Mouse (Mus musculus): Measurements from ENCODE around the gene Kcnj10. TPM values are rescaled to one million over a fixed set of nuclear protein-coding genes. Genes with fewer than 3 reads are reported as not detected.

Gene Kcnj10
- polyA plus RNA-seq, 1 experiment from 2014 or later: 0.73 TPM

DNA sequence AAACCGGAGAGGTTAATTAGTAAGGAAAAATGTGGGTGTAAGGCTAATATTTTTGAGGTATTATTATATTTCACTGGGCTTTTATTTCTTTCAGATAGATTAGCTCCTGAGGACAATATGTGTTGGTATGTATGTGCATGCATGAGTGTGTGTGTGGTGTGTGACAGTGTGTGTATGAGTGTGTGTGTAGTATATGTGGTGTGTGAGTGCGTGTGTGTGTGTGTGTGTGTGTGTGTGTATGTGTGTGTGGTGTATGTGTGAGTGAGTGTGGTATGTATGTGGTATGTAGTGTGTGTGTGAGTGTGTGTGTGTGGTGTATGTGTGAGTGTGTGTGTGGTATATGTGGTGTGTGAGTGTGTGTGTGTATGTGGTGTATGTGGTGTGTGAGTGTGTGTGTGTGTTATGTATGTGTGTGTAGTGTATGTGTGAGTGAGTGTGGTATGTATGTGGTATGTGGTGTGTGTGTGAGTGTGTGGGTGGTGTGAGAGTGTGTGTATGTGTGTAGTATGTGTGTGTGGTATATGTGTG, 51.7 kb downstream of the Kcnj10 start:
- DNase-seq (ENCODE audit: low spot score) (no peak), ATAC-seq (ENCODE audit: low FRiP score) (no peak; the same call in 1 of the 2 replicates)
- H3K4me1 ChIP-seq (replicated peaks; ENCODE audit: control insufficient read depth, insufficient read depth, low read length): no peaks in the 10 kb centered on the region
- no peak overlapping the region for H3K4me3 ChIP-seq (ENCODE audit: low read depth, low read length)
- no peaks in the 10 kb centered on the region for H3K27me3 ChIP-seq (ENCODE audit: control insufficient read depth, insufficient read depth, low read length)
- H3K9me3 ChIP-seq (ENCODE audit: control insufficient read depth, low read length): no peaks in the 10 kb centered on the region
- H3K36me3 ChIP-seq (ENCODE audit: control insufficient read depth, insufficient read depth, low read length): no peaks in the 10 kb centered on the region
- no peak overlapping the region for H3K27ac ChIP-seq (ENCODE audit: low read depth, low read length)
- no peak overlapping the region for H3K9ac ChIP-seq (ENCODE audit: low read depth, low read length)
- no peak overlapping the region for H3K4me2 ChIP-seq (replicated peaks; ENCODE audit: low read depth, low read length)
- WGBS: 88% methylated on average over 2 of the region's 2 CpGs

DNA sequence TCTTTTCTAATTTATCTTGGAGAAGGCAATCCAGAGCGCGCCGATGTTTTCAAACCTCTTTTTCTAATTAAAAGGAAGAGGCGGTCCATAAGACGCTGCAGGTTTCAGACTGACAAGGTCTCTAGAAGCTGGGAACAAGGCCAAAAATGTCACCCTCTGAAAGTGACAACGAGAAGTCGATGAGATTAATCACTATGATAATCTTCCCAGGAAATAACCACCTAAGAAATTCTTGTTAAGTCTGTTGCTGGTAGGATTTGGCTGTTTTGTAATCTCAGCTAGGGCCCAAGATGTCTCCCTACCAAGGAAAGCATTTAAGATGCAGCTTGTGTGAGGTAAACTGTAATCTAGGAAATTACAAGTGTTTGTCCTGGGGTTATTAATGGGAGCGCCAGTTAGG, 52.7 kb downstream of the Kcnj10 start:
- no peaks in the 10 kb centered on the region for H3K27me3 ChIP-seq (ENCODE audit: control insufficient read depth, insufficient read depth, low read length)
- H3K4me2 ChIP-seq (replicated peaks; ENCODE audit: low read depth, low read length): no peak overlapping the region
- no peak overlapping the region for H3K9ac ChIP-seq (ENCODE audit: low read depth, low read length)
- H3K27ac ChIP-seq (ENCODE audit: low read depth, low read length): no peak overlapping the region
- no peaks in the 10 kb centered on the region for H3K36me3 ChIP-seq (ENCODE audit: control insufficient read depth, insufficient read depth, low read length)
- H3K4me3 ChIP-seq (ENCODE audit: low read depth, low read length): no peak overlapping the region
- H3K9me3 ChIP-seq (ENCODE audit: control insufficient read depth, low read length): no peaks in the 10 kb centered on the region
- no peak for ATAC-seq (ENCODE audit: low FRiP score)
- WGBS: 77% methylated on average over 8 of the region's 8 CpGs
- DNase-seq (ENCODE audit: low spot score): no peak
- no peaks in the 10 kb centered on the region for H3K4me1 ChIP-seq (replicated peaks; ENCODE audit: control insufficient read depth, insufficient read depth, low read length)

DNA sequence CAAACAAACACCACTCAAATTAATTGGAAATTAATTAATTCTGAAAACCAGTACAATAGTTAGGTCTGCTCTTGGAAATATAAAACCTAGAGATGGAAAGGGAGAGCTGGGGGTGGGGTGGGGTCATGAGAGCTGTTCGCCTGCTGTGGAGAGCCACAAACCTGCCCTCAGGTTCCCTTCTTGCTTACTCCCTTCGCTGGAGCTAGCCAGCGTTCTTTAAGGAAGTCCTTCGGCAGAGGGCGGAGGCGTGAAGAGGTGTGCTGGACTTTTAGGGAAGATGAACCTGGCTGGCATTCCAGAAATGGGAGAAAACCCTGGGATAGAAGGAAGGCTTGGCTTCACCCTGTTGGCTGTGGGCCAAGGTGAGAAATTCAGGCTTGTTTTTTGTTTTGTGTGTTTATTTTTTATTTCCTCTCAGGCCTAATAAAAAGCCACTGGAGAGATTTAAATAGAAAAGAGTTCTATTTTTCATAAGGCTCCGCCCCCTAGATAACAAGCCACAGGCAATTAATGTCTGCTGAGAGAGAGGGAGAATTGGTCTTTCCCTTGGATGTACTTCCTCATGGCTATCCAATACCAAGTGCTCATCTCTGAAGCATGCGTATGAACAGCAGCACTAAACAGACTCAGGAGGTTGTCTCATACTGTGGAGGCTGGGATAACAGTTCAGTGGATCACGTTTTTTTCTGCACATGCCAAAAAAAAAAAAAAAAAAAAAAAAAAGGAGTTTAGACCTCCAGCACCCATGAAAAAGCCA, 56.2 kb downstream of the Kcnj10 start:
- ATAC-seq (ENCODE audit: low FRiP score) (no peak), DNase-seq (ENCODE audit: low spot score) (no peak)
- H3K4me1 ChIP-seq (replicated peaks; ENCODE audit: control insufficient read depth, insufficient read depth, low read length): no peaks in the 10 kb centered on the region
- WGBS: 62% methylated on average over 9 of the region's 9 CpGs
- H3K27me3 ChIP-seq (ENCODE audit: control insufficient read depth, insufficient read depth, low read length): no peaks in the 10 kb centered on the region
- no peaks in the 10 kb centered on the region for H3K9me3 ChIP-seq (ENCODE audit: control insufficient read depth, low read length)
- no peak overlapping the region for H3K27ac ChIP-seq (ENCODE audit: low read depth, low read length)
- H3K4me3 ChIP-seq (ENCODE audit: low read depth, low read length): no peak overlapping the region
- H3K9ac ChIP-seq (ENCODE audit: low read depth, low read length): no peak overlapping the region
- no peaks in the 10 kb centered on the region for H3K36me3 ChIP-seq (ENCODE audit: control insufficient read depth, insufficient read depth, low read length)
- no peak overlapping the region for H3K4me2 ChIP-seq (replicated peaks; ENCODE audit: low read depth, low read length)

DNA sequence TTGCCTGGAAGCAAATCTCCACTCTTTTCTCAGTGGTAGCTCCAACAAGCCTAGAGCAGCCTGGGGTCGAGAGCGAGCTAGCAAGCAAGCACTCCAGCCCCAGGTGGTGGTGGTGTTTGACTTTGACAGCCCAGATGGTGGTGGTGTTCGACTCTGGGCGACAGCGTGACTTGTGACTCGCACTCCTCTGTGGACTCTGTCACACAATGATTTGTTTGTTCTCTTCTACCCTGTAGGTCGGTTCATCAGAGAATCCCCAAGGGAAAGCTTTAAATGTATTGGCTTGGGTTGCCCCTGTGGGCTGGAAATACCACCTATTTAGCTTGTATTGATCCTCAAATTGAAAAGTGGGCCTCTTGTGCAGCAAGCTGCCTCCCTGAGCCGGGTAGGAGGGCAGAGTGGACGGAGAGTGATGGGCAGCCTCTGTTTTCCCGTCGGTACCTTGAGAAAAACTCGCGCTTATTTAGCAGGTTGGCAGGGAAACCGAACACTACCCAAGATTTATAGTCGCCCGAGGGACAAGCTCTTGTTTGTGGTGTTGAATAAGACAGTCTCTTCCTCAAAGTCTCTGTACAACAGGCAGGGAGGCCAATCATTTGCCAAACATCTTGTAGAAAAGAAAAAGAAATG, 65.2 kb downstream of the Kcnj10 start:
- Histone ChIP-seq H3K4me2 (replicated peaks; ENCODE audit: low read depth, low read length) (no peak overlapping the region), H3K9me3 (ENCODE audit: control insufficient read depth, low read length) (no peaks in the 10 kb centered on the region), H3K27ac (ENCODE audit: low read depth, low read length) (no peak overlapping the region), H3K4me3 (ENCODE audit: low read depth, low read length) (no peak overlapping the region), H3K36me3 (ENCODE audit: control insufficient read depth, insufficient read depth, low read length) (no peaks in the 10 kb centered on the region), H3K9ac (ENCODE audit: low read depth, low read length) (no peak overlapping the region), H3K4me1 (replicated peaks; ENCODE audit: control insufficient read depth, insufficient read depth, low read length) (no peaks in the 10 kb centered on the region; the same call in 1 of the 2 replicates), H3K27me3 (ENCODE audit: control insufficient read depth, insufficient read depth, low read length) (no peaks in the 10 kb centered on the region)
- peak; percentile 41; the same call in 1 of the 2 replicates for ATAC-seq (ENCODE audit: low FRiP score)
- 40% methylated on average over 16 of the region's 16 CpGs for WGBS
- DNase-seq (ENCODE audit: low spot score): no peak

DNA sequence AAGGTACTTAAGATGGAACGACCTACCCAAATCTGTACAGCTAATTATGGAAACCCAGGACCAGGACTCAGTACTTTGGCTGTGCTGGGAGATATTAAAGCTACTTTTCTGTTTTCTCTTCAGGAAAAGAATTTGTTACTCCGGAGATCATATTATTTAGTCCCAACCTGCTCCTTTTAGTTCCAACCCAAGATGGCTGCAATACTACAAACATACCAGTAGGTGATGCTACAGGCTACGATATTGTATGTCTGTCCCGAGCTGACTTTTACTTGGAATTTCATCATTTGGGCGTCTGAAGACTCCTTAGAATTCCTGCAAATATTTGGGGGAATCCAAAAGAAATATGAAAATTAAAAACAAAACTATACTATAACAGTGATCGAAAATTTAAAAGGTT, 68.0 kb downstream of the Kcnj10 start:
- no peak for ATAC-seq (ENCODE audit: low FRiP score)

DNA sequence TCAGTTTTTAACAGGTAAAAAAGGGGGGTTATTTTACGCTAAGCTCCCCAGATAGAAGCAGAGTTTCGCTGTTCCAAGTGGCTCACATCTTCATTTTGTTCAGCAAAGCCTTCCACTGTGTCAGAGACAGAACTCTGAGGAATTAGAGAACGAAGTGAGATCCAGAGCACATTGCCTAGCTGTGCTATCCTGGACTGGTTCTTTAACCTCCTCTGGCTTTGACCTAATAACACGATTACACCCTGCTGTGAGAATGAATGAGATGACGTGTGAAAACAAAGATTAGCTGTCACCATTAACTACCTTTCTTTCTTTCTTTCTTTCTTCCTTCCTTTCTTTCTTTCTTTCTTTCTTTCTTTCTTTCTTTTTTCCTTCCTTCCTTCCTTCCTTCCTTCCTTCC, 68.4 kb downstream of the Kcnj10 start:
- no peaks in the 10 kb centered on the region for H3K36me3 ChIP-seq (ENCODE audit: control insufficient read depth, insufficient read depth, low read length)
- WGBS: 7% methylated on average over 5 of the region's 5 CpGs
- no peaks in the 10 kb centered on the region for H3K9me3 ChIP-seq (ENCODE audit: control insufficient read depth, low read length)
- DNase-seq (ENCODE audit: low spot score) (no peak), ATAC-seq (ENCODE audit: low FRiP score) (no peak)
- no peak overlapping the region for H3K9ac ChIP-seq (ENCODE audit: low read depth, low read length)
- no peak overlapping the region for H3K4me3 ChIP-seq (ENCODE audit: low read depth, low read length)
- no peaks in the 10 kb centered on the region; the same call in 1 of the 2 replicates for H3K4me1 ChIP-seq (replicated peaks; ENCODE audit: control insufficient read depth, insufficient read depth, low read length)
- H3K27ac ChIP-seq (ENCODE audit: low read depth, low read length): no peak overlapping the region
- H3K27me3 ChIP-seq (ENCODE audit: control insufficient read depth, insufficient read depth, low read length): no peaks in the 10 kb centered on the region
- no peak overlapping the region for H3K4me2 ChIP-seq (replicated peaks; ENCODE audit: low read depth, low read length)

More for the DNA sequence above, 68.0 kb downstream of the Kcnj10 start:
- Histone ChIP-seq H3K9me3 (ENCODE audit: control insufficient read depth, low read length) (no peaks in the 10 kb centered on the region), H3K4me3 (ENCODE audit: low read depth, low read length) (no peak overlapping the region), H3K27ac (ENCODE audit: low read depth, low read length) (no peak overlapping the region), H3K4me2 (replicated peaks; ENCODE audit: low read depth, low read length) (no peak overlapping the region), H3K27me3 (ENCODE audit: control insufficient read depth, insufficient read depth, low read length) (no peaks in the 10 kb centered on the region), H3K36me3 (ENCODE audit: control insufficient read depth, insufficient read depth, low read length) (no peaks in the 10 kb centered on the region), H3K4me1 (replicated peaks; ENCODE audit: control insufficient read depth, insufficient read depth, low read length) (no peaks in the 10 kb centered on the region; the same call in 1 of the 2 replicates), H3K9ac (ENCODE audit: low read depth, low read length) (no peak overlapping the region)
- 11% methylated on average over 6 of the region's 6 CpGs for WGBS
- peak; percentile 68 for DNase-seq (ENCODE audit: low spot score)

DNA sequence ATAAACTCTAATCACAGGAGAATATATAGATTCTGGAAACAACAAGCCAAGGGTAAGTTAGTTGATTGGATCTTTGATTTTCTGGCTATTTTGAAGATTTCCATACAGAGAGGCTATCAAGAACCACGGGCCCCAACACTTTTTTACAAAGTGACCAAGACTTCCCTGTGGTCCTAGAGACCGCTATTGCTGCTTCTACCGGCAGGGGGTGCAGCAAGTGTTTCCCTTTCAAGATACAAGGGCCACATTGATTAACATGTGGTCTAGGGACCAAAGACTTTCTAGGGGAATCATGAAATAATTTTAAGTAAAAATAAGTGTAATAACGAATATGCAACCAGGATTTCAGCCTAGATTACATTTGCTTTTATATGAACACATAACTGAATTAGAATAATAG, 69.8 kb downstream of the Kcnj10 start:
- no peaks in the 10 kb centered on the region for H3K27me3 ChIP-seq (ENCODE audit: control insufficient read depth, insufficient read depth, low read length)
- H3K4me1 ChIP-seq (replicated peaks; ENCODE audit: control insufficient read depth, insufficient read depth, low read length): no peaks in the 10 kb centered on the region; the same call in 1 of the 2 replicates
- no peaks in the 10 kb centered on the region for H3K36me3 ChIP-seq (ENCODE audit: control insufficient read depth, insufficient read depth, low read length)
- no peak overlapping the region for H3K9ac ChIP-seq (ENCODE audit: low read depth, low read length)
- H3K4me2 ChIP-seq (replicated peaks; ENCODE audit: low read depth, low read length): no peak overlapping the region
- 6% methylated on average over 4 of the region's 4 CpGs for WGBS
- no peak overlapping the region for H3K4me3 ChIP-seq (ENCODE audit: low read depth, low read length)
- H3K9me3 ChIP-seq (ENCODE audit: control insufficient read depth, low read length): no peaks in the 10 kb centered on the region
- DNase-seq (ENCODE audit: low spot score) (peak; percentile 80), ATAC-seq (ENCODE audit: low FRiP score) (no peak)
- no peak overlapping the region for H3K27ac ChIP-seq (ENCODE audit: low read depth, low read length)

DNA sequence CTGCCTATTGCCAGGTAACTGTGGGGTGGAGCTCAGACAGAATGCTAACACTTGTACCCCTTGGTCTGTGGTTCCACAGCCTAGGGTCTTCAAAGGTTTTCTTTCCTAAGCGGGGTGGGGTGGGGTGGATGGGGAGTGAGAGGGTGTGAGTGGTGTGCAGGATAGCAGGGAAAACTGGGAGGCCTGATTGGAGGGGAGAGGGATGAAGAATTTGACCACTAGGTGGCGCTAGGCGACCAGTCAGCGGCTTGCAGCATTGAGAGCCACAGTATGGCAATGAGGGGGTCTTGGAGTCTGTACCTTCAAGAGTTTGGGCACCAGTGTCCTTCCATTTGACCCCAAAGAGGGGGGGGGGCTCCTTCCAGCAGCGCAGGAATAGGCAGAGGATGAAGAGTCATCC, 71.2 kb downstream of the Kcnj10 start:
- Histone ChIP-seq H3K4me3 (ENCODE audit: low read depth, low read length) (no peak overlapping the region), H3K36me3 (ENCODE audit: control insufficient read depth, insufficient read depth, low read length) (no peaks in the 10 kb centered on the region), H3K9ac (ENCODE audit: low read depth, low read length) (no peak overlapping the region), H3K27ac (ENCODE audit: low read depth, low read length) (no peak overlapping the region), H3K4me2 (replicated peaks; ENCODE audit: low read depth, low read length) (no peak overlapping the region), H3K4me1 (replicated peaks; ENCODE audit: control insufficient read depth, insufficient read depth, low read length) (no peaks in the 10 kb centered on the region), H3K9me3 (ENCODE audit: control insufficient read depth, low read length) (no peaks in the 10 kb centered on the region), H3K27me3 (ENCODE audit: control insufficient read depth, insufficient read depth, low read length) (no peaks in the 10 kb centered on the region)
- DNase-seq (ENCODE audit: low spot score): peak; percentile 89
- 0% methylated on average over 5 of the region's 5 CpGs for WGBS
- peak; percentile 87 for ATAC-seq (ENCODE audit: low FRiP score)

Data from hindbrain, embryonic 11.5 days (tissue).